Mouse (Mus musculus) limb, embryonic 11.5 days (tissue): Measurements from ENCODE around the gene Zfp574. TPM values are rescaled to one million over a fixed set of nuclear protein-coding genes. Genes with fewer than 3 reads are reported as not detected.

Experiments used
- ATAC-seq: fragments of 200-750 bp; cut with Nextera tagmentation; 2 replicates; pipeline ENCODE4 v1.8.0; 2017; ENCODE audit warnings: low read depth; ENCODE audit not compliant: insufficient number of reproducible peaks, low FRiP score, low TSS enrichment
- DNase-seq: peaks from one replicate; pipeline ENCODE4 v3.0.0-alpha.2; 2015; ENCODE audit warnings: low spot score
- H3K27ac ChIP-seq: fragments of 300-500 bp; sonication (generic); replicated peaks from 2 replicates; pipeline ENCODE4 v1.5.1; 2014; ENCODE audit warnings: low read depth, mild to moderate bottlenecking, low read length
- H3K27me3 ChIP-seq: fragments of 300-500 bp; sonication (generic); 2 replicates; pipeline ENCODE4 v1.6.1; 2014; ENCODE audit warnings: mild to moderate bottlenecking, low read length, mixed read lengths; ENCODE audit not compliant: control insufficient read depth, insufficient read depth
- H3K36me3 ChIP-seq: fragments of 300-500 bp; sonication (generic); 2 replicates; pipeline ENCODE4 v1.6.1; 2014; ENCODE audit warnings: mild to moderate bottlenecking, low read length, moderate library complexity, mixed read lengths; ENCODE audit not compliant: control insufficient read depth, insufficient read depth
- H3K4me1 ChIP-seq: fragments of 300-500 bp; sonication (generic); 2 replicates; pipeline ENCODE4 v1.6.1; 2014; ENCODE audit warnings: low read length, mixed read lengths; ENCODE audit not compliant: control insufficient read depth, insufficient read depth
- H3K4me2 ChIP-seq: fragments of 300-500 bp; sonication (generic); 2 replicates; pipeline ENCODE4 v1.6.1; 2014; ENCODE audit warnings: low read depth, mild to moderate bottlenecking, moderate library complexity; ENCODE audit not compliant: severe bottlenecking
- H3K4me3 ChIP-seq: fragments of 300-500 bp; sonication (generic); 2 replicates; pipeline ENCODE4 v1.5.1; 2014; ENCODE audit warnings: low read depth, low read length
- H3K9ac ChIP-seq: fragments of 300-500 bp; sonication (generic); 2 replicates; pipeline ENCODE4 v1.6.1; 2014; ENCODE audit warnings: mild to moderate bottlenecking, low read length
- H3K9me3 ChIP-seq: fragments of 300-500 bp; sonication (generic); 2 replicates; pipeline ENCODE4 v1.6.1; 2016; ENCODE audit warnings: low read length; ENCODE audit not compliant: control insufficient read depth
- WGBS: fragments of 180-500 bp; shearing (Covaris S2); extraction: QIAGEN DNeasy Blood & Tissue Kit; methylation state at CpG from one replicate; pipeline ENCODE4 v1.1.7; 2014; 5-methylcytosine and 5-hydroxymethylcytosine counted together
- polyA plus RNA-seq: library from polyadenylated mRNA; unstranded; fragments of >200 nt; fragmentation: Nextera tagmentation; extraction: Ambion mirVana; gene quantifications from 2 replicates; pipeline ENCODE4 v1.2.1, GENCODE M21; 2014

The Zfp574 gene
- polyA plus RNA-seq, 1 experiment from 2014 or later = 28.1 TPM

GRCm38 (mm10) chr7:25088531-25088930, 16.2 kb downstream of the Zfp574 start:
- Histone ChIP-seq H3K27me3 (no peaks in the 10 kb centered on the region), H3K9me3 (no peaks in the 10 kb centered on the region), H3K9ac (no peak overlapping the region), H3K27ac (no peak overlapping the region), H3K36me3 (peaks cover 5% of the 10 kb centered on the region; the same call in 1 of the 2 replicates), H3K4me2 (no peak overlapping the region), H3K4me1 (peaks cover 3% of the 10 kb centered on the region; the same call in 1 of the 2 replicates), H3K4me3 (no peak overlapping the region)
- WGBS = 18% methylated on average over 10 of the region's 10 CpGs
- DNase-seq = peak; percentile 42
- ATAC-seq = peak; percentile 15; the same call in 1 of the 2 replicates

DNA sequence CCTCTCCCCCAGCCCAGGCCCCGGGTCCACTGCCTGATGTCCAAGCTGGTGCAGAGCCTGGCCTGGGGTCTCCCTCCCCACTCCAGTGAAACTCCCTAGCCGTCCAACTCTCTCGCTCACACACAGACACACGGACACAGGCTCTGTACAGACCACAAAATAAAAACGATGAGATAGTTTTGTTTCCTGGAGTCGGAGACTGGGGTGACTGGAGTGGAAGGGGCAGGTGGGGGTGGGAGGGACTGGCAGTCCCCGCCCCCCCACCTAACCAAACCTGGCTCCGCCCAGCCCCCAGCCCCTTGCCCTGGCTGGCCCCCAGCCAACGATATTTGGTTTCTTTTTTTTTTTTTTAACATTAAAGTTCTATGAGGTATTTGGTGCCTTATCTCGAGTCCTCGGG, 16.6 kb downstream of the Zfp574 start:
- Histone ChIP-seq H3K36me3 (peaks cover 3% of the 10 kb centered on the region; the same call in 1 of the 2 replicates), H3K4me3 (no peak overlapping the region), H3K4me1 (peaks cover 3% of the 10 kb centered on the region; the same call in 1 of the 2 replicates), H3K27me3 (no peaks in the 10 kb centered on the region), H3K9ac (no peak overlapping the region), H3K27ac (no peak overlapping the region), H3K4me2 (no peak overlapping the region), H3K9me3 (no peaks in the 10 kb centered on the region)
- ATAC-seq (no peak; the same call in 1 of the 2 replicates), DNase-seq (no peak)
- whole genome bisulfite sequencing = 39% methylated on average over 11 of the region's 11 CpGs

GRCm38 (mm10) chr7:25089875-25090274, 17.5 kb downstream of the Zfp574 start:
- Histone ChIP-seq H3K4me3 (no peak overlapping the region), H3K36me3 (peaks cover 2% of the 10 kb centered on the region; the same call in 1 of the 2 replicates), H3K9me3 (no peaks in the 10 kb centered on the region), H3K27ac (no peak overlapping the region), H3K4me1 (peaks cover 3% of the 10 kb centered on the region; the same call in 1 of the 2 replicates), H3K4me2 (no peak overlapping the region), H3K27me3 (no peaks in the 10 kb centered on the region), H3K9ac (no peak overlapping the region)
- ATAC-seq (no peak), DNase-seq (no peak)
- WGBS = 38% methylated on average over 9 of the region's 10 CpGs

GRCm38 (mm10) chr7:25098169-25098568, 25.8 kb downstream of the Zfp574 start:
- 72% methylated on average over 3 of the region's 3 CpGs for WGBS
- Histone ChIP-seq H3K4me1 (no peaks in the 10 kb centered on the region), H3K27me3 (0 out of 2 replicates have a peak, but pooled peaks cover 2% of the 10 kb centered on the region), H3K4me2 (no peak overlapping the region), H3K27ac (no peak overlapping the region), H3K4me3 (no peak overlapping the region), H3K36me3 (no peaks in the 10 kb centered on the region), H3K9ac (no peak overlapping the region), H3K9me3 (no peaks in the 10 kb centered on the region)
- DNase-seq (no peak), ATAC-seq (no peak)

GRCm38 (mm10) chr7:25099581-25099980, 27.2 kb downstream of the Zfp574 start:
- no peaks in the 10 kb centered on the region for H3K4me1 ChIP-seq
- 0 out of 2 replicates have a peak, but pooled peaks cover 2% of the 10 kb centered on the region for H3K27me3 ChIP-seq
- no peak for DNase-seq
- no peaks in the 10 kb centered on the region for H3K36me3 ChIP-seq
- ATAC-seq = no peak
- 42% methylated on average over 4 of the region's 4 CpGs for WGBS
- H3K4me3 ChIP-seq = no peak overlapping the region
- H3K4me2 ChIP-seq = no peak overlapping the region
- no peak overlapping the region for H3K9ac ChIP-seq
- no peaks in the 10 kb centered on the region for H3K9me3 ChIP-seq
- H3K27ac ChIP-seq = no peak overlapping the region

DNA sequence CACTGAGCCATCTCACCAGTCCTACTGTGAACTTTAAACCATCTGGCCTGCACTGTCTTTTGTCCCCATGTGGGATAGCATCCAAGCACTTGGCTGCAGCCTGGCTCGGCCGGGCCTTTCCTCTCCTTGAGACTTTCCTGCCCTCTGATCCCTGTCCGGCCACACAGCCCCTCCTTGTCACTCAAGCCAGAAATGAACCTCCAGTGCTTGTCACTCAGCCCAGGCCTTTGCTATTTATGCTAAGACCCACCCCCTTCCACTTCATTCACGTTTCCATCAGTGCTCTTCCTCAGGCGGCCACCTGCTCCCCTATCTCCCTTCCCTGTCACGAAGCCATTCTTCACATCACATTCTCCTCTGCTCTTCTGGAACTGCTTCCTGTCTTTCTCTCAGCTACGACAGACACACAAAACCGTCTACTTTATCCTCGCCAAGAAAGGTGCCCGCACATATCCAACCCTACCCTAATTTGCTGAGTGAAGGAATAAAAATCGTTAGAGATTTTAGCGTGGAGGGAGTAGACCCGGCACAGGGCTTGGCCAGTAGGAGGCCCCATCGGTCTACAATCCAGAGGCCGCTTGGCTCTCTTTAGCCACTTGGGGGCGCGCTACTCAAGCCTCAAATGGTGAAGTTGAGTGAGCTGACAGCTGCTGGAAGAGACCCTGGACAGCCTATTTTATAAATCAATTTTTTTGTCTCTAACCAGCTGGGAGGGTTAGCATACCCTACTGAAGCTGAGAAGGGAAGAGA, 33.2 kb downstream of the Zfp574 start:
- H3K9me3 ChIP-seq = 0 out of 2 replicates have a peak, but pooled peaks cover 2% of the 10 kb centered on the region
- no peak for ATAC-seq
- no peaks in the 10 kb centered on the region for H3K36me3 ChIP-seq
- H3K4me3 ChIP-seq = no peak overlapping the region
- H3K4me1 ChIP-seq = no peaks in the 10 kb centered on the region
- DNase-seq = peak; percentile 87
- 28% methylated on average over 17 of the region's 17 CpGs for WGBS
- no peaks in the 10 kb centered on the region for H3K27me3 ChIP-seq
- no peak overlapping the region for H3K4me2 ChIP-seq
- no peak overlapping the region for H3K9ac ChIP-seq
- H3K27ac ChIP-seq = no peak overlapping the region

- no peak overlapping the region for H3K27ac ChIP-seq
- ATAC-seq (0 out of 2 replicates have a peak, but pooled peaks have one; percentile 60), DNase-seq (no peak)
- no peak overlapping the region for H3K9ac ChIP-seq
- no peak overlapping the region for H3K4me2 ChIP-seq
- H3K4me1 ChIP-seq = no peaks in the 10 kb centered on the region
- no peaks in the 10 kb centered on the region for H3K36me3 ChIP-seq
- H3K4me3 ChIP-seq = no peak overlapping the region
- H3K27me3 ChIP-seq = no peaks in the 10 kb centered on the region
- 61% methylated on average over 17 of the region's 17 CpGs for WGBS
- H3K9me3 ChIP-seq = 0 out of 2 replicates have a peak, but pooled peaks cover 2% of the 10 kb centered on the region
Measured at GRCm38 (mm10) chr7:25106790-25107502, 34.6 kb downstream of the Zfp574 start.

DNA sequence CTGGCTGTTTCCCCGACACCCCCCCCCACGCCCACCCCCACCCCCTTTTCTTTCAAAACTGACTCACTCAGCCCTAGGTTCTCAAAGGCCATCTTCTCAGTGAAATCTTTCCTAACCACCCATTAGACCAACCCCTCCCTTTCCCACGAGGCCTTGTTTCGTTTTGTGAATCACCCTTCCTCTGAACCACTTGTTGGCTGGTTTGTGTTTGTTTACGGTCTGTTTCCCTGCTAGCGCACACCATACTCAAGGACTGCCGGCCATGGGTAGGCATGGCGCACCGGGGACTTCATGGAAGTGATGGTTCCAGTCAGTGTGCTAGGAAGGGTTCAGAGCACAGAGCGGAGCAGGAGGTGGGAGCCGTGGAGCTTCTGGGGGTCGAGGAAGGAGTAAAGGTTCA, 37.0 kb downstream of the Zfp574 start:
- Histone ChIP-seq H3K4me1 (no peaks in the 10 kb centered on the region), H3K27ac (no peak overlapping the region), H3K9ac (no peak overlapping the region), H3K4me2 (no peak overlapping the region), H3K27me3 (no peaks in the 10 kb centered on the region), H3K9me3 (0 out of 2 replicates have a peak, but pooled peaks cover 2% of the 10 kb centered on the region), H3K4me3 (no peak overlapping the region), H3K36me3 (no peaks in the 10 kb centered on the region)
- ATAC-seq (no peak), DNase-seq (no peak)
- whole genome bisulfite sequencing = 84% methylated on average over 12 of the region's 12 CpGs
